Mouse (Mus musculus) liver, embryonic 18 days (tissue): Measurements from ENCODE around the gene Cga. TPM values are rescaled to one million over a fixed set of nuclear protein-coding genes. Genes with fewer than 3 reads are reported as not detected.

Experiments used
- polyA plus RNA-seq: library from polyadenylated mRNA; depleted of rRNA; stranded (reverse); fragments of >200 nt; gene quantifications from 2 replicates; pipeline ENCODE4 v1.2.3, GENCODE M21; 2012; rRNA removed

Cga gene
- polyA plus RNA-seq, result 0.43 and 0.67 TPM in 2 replicates

DNA sequence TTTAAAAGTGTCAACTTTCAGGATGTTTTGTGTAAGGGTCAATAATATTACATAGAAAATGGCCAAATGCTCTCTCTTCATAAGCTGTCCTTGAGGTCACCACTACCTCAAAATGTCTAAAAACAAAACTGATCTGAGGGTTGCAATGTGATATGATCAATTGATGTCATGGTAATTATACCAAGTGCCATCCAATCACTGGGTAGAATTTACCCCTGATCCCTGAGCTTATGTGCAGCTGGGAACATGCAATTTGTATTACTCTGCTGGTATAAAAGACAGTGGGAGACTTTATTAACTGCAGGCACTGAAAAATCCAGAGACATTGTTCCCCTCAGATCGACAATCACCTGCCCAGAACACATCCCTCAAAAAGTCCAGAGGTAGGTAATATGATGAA is at the start of gene Cga:
TSS of gene Cga (plus strand) at position 301 of the 400 bp plus-strand sequence.

DNA sequence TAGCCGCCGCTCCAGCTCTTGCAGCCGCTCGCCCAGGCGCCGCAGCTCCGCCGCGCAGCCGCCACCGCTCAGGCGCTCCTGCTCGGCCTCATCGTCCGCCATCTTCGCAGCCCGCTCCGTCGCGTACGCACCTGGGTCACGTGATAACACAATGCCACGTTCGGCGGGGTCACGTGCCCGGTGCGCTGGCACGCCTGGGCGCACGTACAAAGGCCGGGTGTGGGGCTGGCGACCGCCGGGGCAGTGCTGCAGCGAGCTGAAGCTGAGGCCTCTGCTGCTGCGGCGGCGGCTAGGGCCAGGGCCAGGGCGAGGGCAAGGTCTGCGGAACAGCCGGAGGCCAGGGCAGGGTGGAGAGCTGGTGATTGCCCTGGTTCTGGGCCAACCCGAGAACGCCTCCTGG is 10.8 kb upstream of the Cga start, which contains the start of gene Zfp292:
TSS of gene Zfp292 (minus strand) at position 143 of the 400 bp plus-strand sequence.

Other genes starting within 250 kb of the Cga start
- gene Slc35a1, start 206.3 kb upstream of the Cga start, polyA plus RNA-seq, result 9.7 and 10.0 TPM in 2 replicates
- gene Cfap206, start 163.6 kb upstream of the Cga start, polyA plus RNA-seq, result not detected in 2 replicates
- gene Gm136, start 137.5 kb upstream of the Cga start, polyA plus RNA-seq, result not detected in 2 replicates
- 9.9 and 10.0 TPM in 2 replicates for gene Smim8, start 115.4 kb upstream of the Cga start, polyA plus RNA-seq
- 3.4 and 4.3 TPM in 2 replicates for gene Zfp292, start 10.8 kb upstream of the Cga start, polyA plus RNA-seq